Mouse (Mus musculus): ENCODE data around the gene Magt1.

DNA sequence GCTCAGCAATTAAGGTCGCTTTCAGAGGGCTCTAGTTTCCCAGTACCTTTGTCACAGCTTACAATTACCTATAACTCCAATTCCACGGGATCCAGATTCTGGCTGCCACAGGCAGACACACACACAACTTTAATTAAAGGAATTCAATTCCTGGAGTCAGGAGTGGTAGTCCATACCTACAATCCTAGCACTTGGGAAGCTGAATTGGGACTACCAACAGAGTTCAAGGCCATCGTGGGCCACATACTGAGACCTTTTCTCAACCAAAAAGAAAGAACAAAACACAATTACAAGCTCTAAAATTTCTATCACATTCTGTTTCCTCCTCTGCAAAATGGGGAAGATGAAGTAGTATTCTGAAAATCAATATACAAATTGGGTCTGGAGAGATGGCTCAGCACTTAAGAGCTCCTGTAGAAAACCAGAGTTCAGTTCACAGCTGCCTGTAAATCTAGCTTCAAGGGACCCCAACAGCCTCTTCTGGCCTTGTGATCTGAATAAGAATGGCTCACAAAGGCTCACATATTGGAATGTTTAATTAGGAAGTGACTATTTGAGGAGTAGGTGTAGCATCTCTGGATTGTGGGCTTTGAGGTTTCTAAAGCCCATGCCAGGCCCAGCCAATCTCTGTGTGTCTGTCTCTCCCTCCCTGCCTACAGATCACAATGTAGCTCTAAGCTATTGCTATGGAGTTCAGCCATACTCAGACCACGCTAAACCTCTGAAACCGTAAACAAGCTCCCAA, 87.2 kb downstream of the Magt1 start:
- no peak for TF ChIP-seq CTCF (IDR thresholded peaks at IDR 0.05)
- TF ChIP-seq EP300 (IDR thresholded peaks at IDR 0.05), result no peak
